Mouse (Mus musculus) T-cell, adult 2 months (primary cell): ENCODE data around the gene Rora.
"Not testable (repeated sequence)": the region's sequence is repeated elsewhere in the genome, so short reads cannot be mapped to it uniquely, and the experiment has no call there.

Experiments used
- DNase-seq: peaks from one replicate; pipeline ENCODE4 v3.0.0; 2022; ENCODE audit warnings: low spot score

Rora gene

GRCm38 (mm10) chr9:69086844-69087243 lies 433.3 kb downstream of the Rora start:
- no peak for DNase-seq

GRCm38 (mm10) chr9:69087325-69087724 lies 433.7 kb downstream of the Rora start:
- DNase-seq: no peak

- DNase-seq: no peak
These were observed 437.2 kb downstream of the Rora start for GRCm38 (mm10) chr9:69090749-69091270.

GRCm38 (mm10) chr9:69092119-69093013 lies 438.8 kb downstream of the Rora start:
- peak; percentile 20 for DNase-seq

- DNase-seq: not testable (repeated sequence)
These were observed 446.7 kb downstream of the Rora start for GRCm38 (mm10) chr9:69100153-69100756.

- DNase-seq: no peak
These were observed 450.7 kb downstream of the Rora start for GRCm38 (mm10) chr9:69104321-69104720.

GRCm38 (mm10) chr9:69109618-69110300 lies 456.2 kb downstream of the Rora start:
- DNase-seq: no peak

- no peak for DNase-seq
These were observed 456.7 kb downstream of the Rora start for GRCm38 (mm10) chr9:69110301-69110674.

GRCm38 (mm10) chr9:69110706-69111105 lies 457.1 kb downstream of the Rora start:
- peak; percentile 36 for DNase-seq

GRCm38 (mm10) chr9:69111539-69111938 lies 458.0 kb downstream of the Rora start:
- DNase-seq: no peak

- DNase-seq: no peak
These were observed 460.9 kb downstream of the Rora start for GRCm38 (mm10) chr9:69114429-69114984.

GRCm38 (mm10) chr9:69116740-69117139 lies 463.2 kb downstream of the Rora start:
- no peak for DNase-seq

GRCm38 (mm10) chr9:69121117-69121740 lies 467.6 kb downstream of the Rora start:
- DNase-seq: no peak

- DNase-seq: peak; percentile 52
These were observed 471.6 kb downstream of the Rora start for GRCm38 (mm10) chr9:69125011-69125786.

- DNase-seq: peak; percentile 50
These were observed 472.2 kb downstream of the Rora start for GRCm38 (mm10) chr9:69125787-69126161.

- DNase-seq: no peak
These were observed 473.0 kb downstream of the Rora start for GRCm38 (mm10) chr9:69126595-69126994.

GRCm38 (mm10) chr9:69128335-69128734 lies 474.7 kb downstream of the Rora start:
- DNase-seq: no peak

GRCm38 (mm10) chr9:69132995-69133394 lies 479.4 kb downstream of the Rora start:
- DNase-seq: no peak

- no peak for DNase-seq
These were observed 480.1 kb downstream of the Rora start for GRCm38 (mm10) chr9:69133696-69134095.

- DNase-seq: no peak
These were observed 481.0 kb downstream of the Rora start for GRCm38 (mm10) chr9:69134604-69135003.

GRCm38 (mm10) chr9:69136821-69137220 lies 483.2 kb downstream of the Rora start:
- no peak for DNase-seq
